Mouse (Mus musculus) midbrain, embryonic 16.5 days (tissue): ENCODE measurements at regions not wholly inside any gene's neighbourhood (a gene's known extent, or its start where the extent isn't known, plus 50 kb on each side); places are given as distances from the start of the nearest gene placed in this dataset.

Experiments
- ATAC-seq: fragments of 200-750 bp; cut with Nextera tagmentation; 2 replicates; pipeline ENCODE4 v1.8.0; 2017; ENCODE audit warnings: moderate TSS enrichment
- H3K27ac ChIP-seq: fragments of 300-500 bp; sonication (generic); 2 replicates; pipeline ENCODE4 v1.5.1; 2014; ENCODE audit warnings: mild to moderate bottlenecking, low read length, mixed read lengths
- H3K27me3 ChIP-seq: fragments of 300-500 bp; sonication (generic); 2 replicates; pipeline ENCODE4 v1.6.1; 2014; ENCODE audit warnings: low read depth, low read length, mixed read lengths; ENCODE audit not compliant: control insufficient read depth, insufficient read depth
- H3K36me3 ChIP-seq: fragments of 300-500 bp; sonication (generic); 2 replicates; pipeline ENCODE4 v1.6.1; 2014; ENCODE audit warnings: mild to moderate bottlenecking, low read length, moderate library complexity, mixed read lengths; ENCODE audit not compliant: control insufficient read depth, insufficient read depth
- H3K4me1 ChIP-seq: fragments of 300-500 bp; sonication (generic); 2 replicates; pipeline ENCODE4 v1.6.1; 2014; ENCODE audit warnings: mild to moderate bottlenecking, low read length, mixed read lengths; ENCODE audit not compliant: control insufficient read depth, insufficient read depth
- H3K4me2 ChIP-seq: fragments of 300-500 bp; sonication (generic); 2 replicates; pipeline ENCODE4 v1.6.1; 2014; ENCODE audit warnings: mild to moderate bottlenecking, low read length, mixed read lengths
- H3K4me3 ChIP-seq: fragments of 300-500 bp; sonication (generic); 2 replicates; pipeline ENCODE4 v1.5.1; 2014; ENCODE audit warnings: low read depth, mild to moderate bottlenecking, low read length, moderate library complexity, mixed read lengths
- H3K9ac ChIP-seq: fragments of 300-500 bp; sonication (generic); 2 replicates; pipeline ENCODE4 v1.6.1; 2014; ENCODE audit warnings: low read depth, low read length, mixed read lengths
- H3K9me3 ChIP-seq: fragments of 300-500 bp; sonication (generic); replicated peaks from 2 replicates; pipeline ENCODE4 v1.6.1; 2014; ENCODE audit warnings: mild to moderate bottlenecking, low read length, mixed read lengths; ENCODE audit not compliant: control insufficient read depth, poor library complexity, severe bottlenecking
- WGBS: fragments of 180-500 bp; shearing (Covaris S2); extraction: QIAGEN DNeasy Blood & Tissue Kit; methylation state at CpG from one replicate; pipeline ENCODE4 v1.1.7; 2014; 5-methylcytosine and 5-hydroxymethylcytosine counted together

GRCm38 (mm10) chr3:40010051-40010450 lies 521.0 kb upstream of the Intu start:
- H3K27ac ChIP-seq, result no peak overlapping the region
- WGBS, result 74% methylated on average over 5 of the region's 5 CpGs
- H3K27me3 ChIP-seq, result no peaks in the 10 kb centered on the region
- H3K36me3 ChIP-seq, result no peaks in the 10 kb centered on the region
- H3K9ac ChIP-seq, result no peak overlapping the region
- no peaks in the 10 kb centered on the region for H3K9me3 ChIP-seq
- no peak overlapping the region for H3K4me3 ChIP-seq
- no peak for ATAC-seq
- H3K4me1 ChIP-seq, result no peaks in the 10 kb centered on the region
- no peak overlapping the region for H3K4me2 ChIP-seq

- Histone ChIP-seq H3K9ac (no peak overlapping the region), H3K4me3 (no peak overlapping the region), H3K4me2 (no peak overlapping the region), H3K36me3 (no peaks in the 10 kb centered on the region), H3K27me3 (no peaks in the 10 kb centered on the region), H3K27ac (no peak overlapping the region), H3K4me1 (no peaks in the 10 kb centered on the region), H3K9me3 (no peaks in the 10 kb centered on the region)
- 45% methylated on average over 2 of the region's 2 CpGs for WGBS
- ATAC-seq, result no peak
These were observed 509.4 kb upstream of the Intu start for GRCm38 (mm10) chr3:40021682-40022081.

DNA sequence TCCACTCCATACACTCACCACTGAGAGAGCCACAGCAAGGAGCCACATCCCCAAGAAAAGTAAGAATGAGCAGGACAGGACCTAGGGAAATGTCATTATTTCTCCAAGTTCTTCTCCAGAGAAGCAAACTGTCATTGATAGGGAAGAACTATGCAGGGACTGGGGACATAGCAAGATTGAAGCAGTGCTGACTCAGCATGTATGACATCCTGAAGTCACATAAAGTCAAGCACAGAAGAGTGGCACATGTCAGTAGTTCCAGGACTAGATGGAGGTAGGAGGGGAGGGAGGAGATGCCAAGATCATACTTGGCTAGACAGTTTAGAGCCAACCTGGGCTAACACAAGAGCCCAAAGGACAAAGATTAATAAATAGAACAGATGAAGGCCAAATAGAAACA lies 503.4 kb upstream of the Intu start:
- Histone ChIP-seq H3K4me2 (no peak overlapping the region), H3K4me1 (no peaks in the 10 kb centered on the region), H3K27ac (no peak overlapping the region), H3K36me3 (no peaks in the 10 kb centered on the region), H3K27me3 (no peaks in the 10 kb centered on the region), H3K4me3 (no peak overlapping the region), H3K9ac (no peak overlapping the region), H3K9me3 (no peaks in the 10 kb centered on the region)
- no peak for ATAC-seq

GRCm38 (mm10) chr3:40036177-40036576 lies 494.9 kb upstream of the Intu start:
- WGBS, result 55% methylated on average over 2 of the region's 2 CpGs
- Histone ChIP-seq H3K4me1 (peaks cover 2% of the 10 kb centered on the region; the same call in 1 of the 2 replicates), H3K9me3 (no peaks in the 10 kb centered on the region), H3K27ac (no peak overlapping the region), H3K9ac (no peak overlapping the region), H3K27me3 (no peaks in the 10 kb centered on the region), H3K36me3 (no peaks in the 10 kb centered on the region), H3K4me3 (no peak overlapping the region), H3K4me2 (no peak overlapping the region)
- ATAC-seq, result peak; percentile 84

GRCm38 (mm10) chr3:40049721-40050120 lies 481.4 kb upstream of the Intu start:
- no peaks in the 10 kb centered on the region for H3K4me1 ChIP-seq
- no peak overlapping the region for H3K27ac ChIP-seq
- 78% methylated on average over 4 of the region's 4 CpGs for WGBS
- no peak overlapping the region for H3K4me3 ChIP-seq
- no peak for ATAC-seq
- H3K36me3 ChIP-seq, result no peaks in the 10 kb centered on the region
- no peaks in the 10 kb centered on the region for H3K9me3 ChIP-seq
- H3K9ac ChIP-seq, result no peak overlapping the region
- H3K4me2 ChIP-seq, result no peak overlapping the region
- H3K27me3 ChIP-seq, result no peaks in the 10 kb centered on the region

DNA sequence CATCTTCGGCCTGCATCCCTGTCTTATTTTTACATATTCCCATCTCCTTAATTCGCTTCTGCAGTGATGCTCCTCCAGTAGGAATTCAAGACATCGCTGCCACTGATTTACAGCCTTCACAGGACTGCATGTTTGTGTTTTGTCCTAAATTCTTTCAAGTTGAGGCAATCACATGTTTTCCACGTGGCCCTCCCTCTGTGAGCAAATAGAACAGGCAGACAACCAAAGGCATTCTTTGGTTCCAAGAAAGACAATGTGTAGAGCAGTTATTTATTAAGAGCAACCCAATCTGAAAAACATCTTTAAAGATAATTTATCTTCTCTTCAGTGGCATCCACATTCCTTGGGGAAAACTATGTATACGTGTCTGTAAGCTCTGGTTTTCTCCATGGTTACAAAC lies 472.8 kb upstream of the Intu start:
- Histone ChIP-seq H3K27ac (no peak overlapping the region), H3K4me2 (no peak overlapping the region), H3K4me1 (peaks cover 6% of the 10 kb centered on the region), H3K36me3 (no peaks in the 10 kb centered on the region), H3K4me3 (no peak overlapping the region), H3K9ac (no peak overlapping the region), H3K9me3 (no peaks in the 10 kb centered on the region), H3K27me3 (no peaks in the 10 kb centered on the region)
- no peak for ATAC-seq
- WGBS, result 74% methylated on average over 5 of the region's 5 CpGs

- Histone ChIP-seq H3K9me3 (no peaks in the 10 kb centered on the region), H3K4me1 (peaks cover 6% of the 10 kb centered on the region), H3K27ac (no peak overlapping the region), H3K4me3 (no peak overlapping the region), H3K36me3 (no peaks in the 10 kb centered on the region), H3K9ac (no peak overlapping the region), H3K27me3 (no peaks in the 10 kb centered on the region), H3K4me2 (no peak overlapping the region)
- WGBS, result 75% methylated on average over 16 of the region's 16 CpGs
- ATAC-seq, result no peak
These were observed 472.2 kb upstream of the Intu start for GRCm38 (mm10) chr3:40058719-40059420.

GRCm38 (mm10) chr3:40070137-40070667 lies 460.9 kb upstream of the Intu start:
- ATAC-seq, result peak; percentile 80
- Histone ChIP-seq H3K27me3 (no peaks in the 10 kb centered on the region), H3K4me1 (no peaks in the 10 kb centered on the region), H3K27ac (no peak overlapping the region), H3K4me3 (no peak overlapping the region), H3K4me2 (no peak overlapping the region), H3K9me3 (no peaks in the 10 kb centered on the region), H3K9ac (no peak overlapping the region), H3K36me3 (no peaks in the 10 kb centered on the region)
- 10% methylated on average over 8 of the region's 8 CpGs for WGBS

- Histone ChIP-seq H3K9ac (no peak overlapping the region), H3K4me1 (no peaks in the 10 kb centered on the region), H3K4me3 (no peak overlapping the region), H3K36me3 (no peaks in the 10 kb centered on the region), H3K27me3 (no peaks in the 10 kb centered on the region), H3K27ac (no peak overlapping the region), H3K9me3 (no peaks in the 10 kb centered on the region), H3K4me2 (no peak overlapping the region)
- ATAC-seq, result 0 out of 2 replicates have a peak, but pooled peaks have one; percentile 25
- 53% methylated on average over 4 of the region's 4 CpGs for WGBS
These were observed 454.3 kb upstream of the Intu start for GRCm38 (mm10) chr3:40076824-40077223.
